Comparison of ENCODE assay signal across 8 mouse cellular contexts in the genomic region with DNA sequence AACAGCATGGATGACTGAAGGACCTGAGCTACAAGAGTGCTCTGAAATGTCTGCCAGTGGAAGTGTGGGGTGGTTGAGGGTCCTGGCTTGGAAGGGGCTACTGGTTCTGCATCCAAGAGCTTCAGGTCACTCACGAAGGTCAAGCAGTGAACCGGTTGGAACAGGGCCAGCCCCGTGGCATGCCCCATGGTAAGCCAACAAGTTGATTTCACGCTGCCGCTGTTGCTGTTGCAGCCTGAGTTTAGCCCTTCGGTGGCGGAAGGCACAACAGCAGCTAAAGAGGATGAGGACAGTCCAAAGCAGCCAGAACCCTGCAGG. TPM values are rescaled to one million over a fixed set of nuclear protein-coding genes. Genes with fewer than 3 reads are reported as not detected.
DNase-seq lines count a peak whose midpoint lies in the region; ATAC-seq and TF ChIP-seq lines count a peak whose summit lies in the region.

No protein-coding gene starts in this region.

- peak overlapping the region; percentile 87; the same call in 1 of the 2 replicates for H3K9ac ChIP-seq in embryonic facial prominence, embryonic 14.5 days (ENCODE audit: low read depth, low read length)
- H3K9ac ChIP-seq in kidney, embryonic 14.5 days (ENCODE audit: low read depth, low read length) = 0 out of 2 replicates have a peak overlapping the region, but pooled peaks have one; percentile 76
- H3K9ac ChIP-seq in midbrain, embryonic 16.5 days (ENCODE audit: low read depth, low read length) = peak overlapping the region; percentile 7; the same call in 1 of the 2 replicates

- no peaks in the 10 kb centered on the region for H3K36me3 ChIP-seq in kidney, adult 2 months (ENCODE audit: control insufficient read depth, insufficient read depth, low read length)
- H3K36me3 ChIP-seq in embryonic facial prominence, embryonic 14.5 days (ENCODE audit: control insufficient read depth, insufficient read depth, low read length) = peaks cover 32% of the 10 kb centered on the region
- H3K36me3 ChIP-seq in kidney, embryonic 14.5 days (ENCODE audit: control insufficient read depth, insufficient read depth, low read length) = peaks cover 32% of the 10 kb centered on the region
- peaks cover 15% of the 10 kb centered on the region for H3K36me3 ChIP-seq in midbrain, embryonic 16.5 days (ENCODE audit: control insufficient read depth, insufficient read depth, low read length)

- peak; percentile 38 for DNase-seq in kidney, adult 18-20 months
- DNase-seq in kidney, adult 2 months = no peak
- DNase-seq in embryonic facial prominence, embryonic 14.5 days (ENCODE audit: low spot score) = no peak
- DNase-seq in thymus, adult 18-20 months = no peak
- DNase-seq in lung, adult 2 months = no peak
- DNase-seq in urinary bladder, postnatal 10 days (ENCODE audit: low spot score) = no peak

- H3K9me3 ChIP-seq in embryonic facial prominence, embryonic 14.5 days (ENCODE audit: control insufficient read depth, low read length) = no peaks in the 10 kb centered on the region
- no peaks in the 10 kb centered on the region for H3K9me3 ChIP-seq in kidney, embryonic 14.5 days (ENCODE audit: control insufficient read depth, low read length)
- H3K9me3 ChIP-seq in midbrain, embryonic 16.5 days (replicated peaks; ENCODE audit: control insufficient read depth, low read length, poor library complexity, severe bottlenecking) = no peaks in the 10 kb centered on the region

- H3K27ac ChIP-seq in kidney, adult 2 months (ENCODE audit: insufficient read depth, low read depth, low read length) = no peak overlapping the region
- H3K27ac ChIP-seq in embryonic facial prominence, embryonic 14.5 days (replicated peaks; ENCODE audit: low read depth, low read length) = peak overlapping the region; percentile 39; the same call in 1 of the 2 replicates
- 0 out of 2 replicates have a peak overlapping the region, but pooled peaks have one; percentile 94 for H3K27ac ChIP-seq in kidney, embryonic 14.5 days (ENCODE audit: low read depth, low read length)
- H3K27ac ChIP-seq in midbrain, embryonic 16.5 days (ENCODE audit: low read length) = no peak overlapping the region

- no peak for TF ChIP-seq CTCF in kidney, adult 2 months (conservative IDR thresholded peaks at IDR 0.05; ENCODE audit: insufficient read depth, insufficient read length, low read depth, low read length)
- no peak for TF ChIP-seq CTCF in lung, adult 2 months (IDR thresholded peaks at IDR 0.05; ENCODE audit: insufficient read depth, low read length)

- peaks cover 13% of the 10 kb centered on the region; the same call in 1 of the 2 replicates for H3K4me1 ChIP-seq in kidney, adult 2 months (ENCODE audit: control insufficient read depth, insufficient read depth, low read length)
- H3K4me1 ChIP-seq in embryonic facial prominence, embryonic 14.5 days (ENCODE audit: control insufficient read depth, insufficient read depth, low read length) = peaks cover 33% of the 10 kb centered on the region
- peaks cover 44% of the 10 kb centered on the region for H3K4me1 ChIP-seq in kidney, embryonic 14.5 days (ENCODE audit: control insufficient read depth, insufficient read depth, low read length)
- peaks cover 47% of the 10 kb centered on the region for H3K4me1 ChIP-seq in midbrain, embryonic 16.5 days (ENCODE audit: control insufficient read depth, insufficient read depth, low read length)
- peaks cover 15% of the 10 kb centered on the region for H3K4me1 ChIP-seq in lung, adult 2 months (ENCODE audit: control insufficient read depth, insufficient read depth, low read length)

- no peak for ATAC-seq in embryonic facial prominence, embryonic 14.5 days (ENCODE audit: low read depth)
- no peak for ATAC-seq in kidney, embryonic 14.5 days (ENCODE audit: low FRiP score, low TSS enrichment)
- no peak for ATAC-seq in midbrain, embryonic 16.5 days

- H3K4me2 ChIP-seq in embryonic facial prominence, embryonic 14.5 days (ENCODE audit: low read depth, low read length) = peak overlapping the region; percentile 64; the same call in 1 of the 2 replicates
- peak overlapping the region; percentile 68 for H3K4me2 ChIP-seq in kidney, embryonic 14.5 days (replicated peaks; ENCODE audit: low read depth, low read length)
- H3K4me2 ChIP-seq in midbrain, embryonic 16.5 days (ENCODE audit: low read length) = peak overlapping the region; percentile 84

- H3K27me3 ChIP-seq in kidney, adult 2 months (replicated peaks; ENCODE audit: control insufficient read depth, insufficient read depth, low read length) = no peaks in the 10 kb centered on the region
- H3K27me3 ChIP-seq in embryonic facial prominence, embryonic 14.5 days (replicated peaks; ENCODE audit: control insufficient read depth, insufficient read depth, low read length) = no peaks in the 10 kb centered on the region
- H3K27me3 ChIP-seq in kidney, embryonic 14.5 days (ENCODE audit: control insufficient read depth, insufficient read depth, low read length) = no peaks in the 10 kb centered on the region
- no peaks in the 10 kb centered on the region for H3K27me3 ChIP-seq in midbrain, embryonic 16.5 days (ENCODE audit: control insufficient read depth, insufficient read depth, low read depth, low read length)

- TF ChIP-seq POLR2A in kidney, adult 2 months (IDR thresholded peaks at IDR 0.05; ENCODE audit: low read depth, low read length) = no peak
- TF ChIP-seq POLR2A in lung, adult 2 months (IDR thresholded peaks at IDR 0.05; ENCODE audit: borderline replicate concordance, extremely low read depth, low read depth, low read length) = no peak

- H3K4me3 ChIP-seq in kidney, adult 2 months (ENCODE audit: insufficient read depth, low read depth, low read length) = no peak overlapping the region
- H3K4me3 ChIP-seq in embryonic facial prominence, embryonic 14.5 days (ENCODE audit: low read depth, low read length) = peak overlapping the region; percentile 70; the same call in 1 of the 2 replicates
- H3K4me3 ChIP-seq in kidney, embryonic 14.5 days (ENCODE audit: low read length) = peak overlapping the region; percentile 70; the same call in 1 of the 2 replicates
- H3K4me3 ChIP-seq in midbrain, embryonic 16.5 days (ENCODE audit: low read depth, low read length) = peak overlapping the region; percentile 70; the same call in 1 of the 2 replicates
- no peak overlapping the region for H3K4me3 ChIP-seq in lung, adult 2 months (replicated peaks; ENCODE audit: extremely low read depth, low read depth, low read length)

- WGBS in kidney, adult 2 months = 51% methylated on average over 7 of the region's 7 CpGs
- 75% methylated on average over 7 of the region's 7 CpGs for WGBS in embryonic facial prominence, embryonic 14.5 days
- WGBS in kidney, embryonic 14.5 days = 79% methylated on average over 7 of the region's 7 CpGs
- 53% methylated on average over 7 of the region's 7 CpGs for WGBS in midbrain, embryonic 16.5 days
- WGBS in lung, adult 2 months = 72% methylated on average over 7 of the region's 7 CpGs

RNA-seq across cellular contexts. Expression of a gene that starts 1.7 kb away (rescaled TPM):
- 203 and 259 TPM in 2 replicates for polyA plus RNA-seq in kidney, adult 2 months (2012; rRNA removed)
- 61.8 and 82.1 TPM in 2 replicates for polyA plus RNA-seq in embryonic facial prominence, embryonic 14.5 days (2014; fragmentation: Nextera tagmentation; extraction: Ambion mirVana)
- 123 and 125 TPM in 2 replicates for polyA plus RNA-seq in kidney, embryonic 14.5 days (2014; fragmentation: Nextera tagmentation; extraction: Ambion mirVana)
- polyA plus RNA-seq in midbrain, embryonic 16.5 days (2015; fragmentation: Nextera tagmentation; extraction: Ambion mirVana) = 148 and 163 TPM in 2 replicates
- polyA plus RNA-seq in lung, adult 2 months (2012; rRNA removed) = 174 and 211 TPM in 2 replicates

RNA-seq across cellular contexts. Expression of a gene that starts 4.4 kb away (rescaled TPM):
- polyA plus RNA-seq in kidney, adult 2 months (2012; rRNA removed) = 35.5 and 42.3 TPM in 2 replicates
- 48.7 and 49.3 TPM in 2 replicates for polyA plus RNA-seq in embryonic facial prominence, embryonic 14.5 days (2014; fragmentation: Nextera tagmentation; extraction: Ambion mirVana)
- 37.8 and 57.4 TPM in 2 replicates for polyA plus RNA-seq in kidney, embryonic 14.5 days (2014; fragmentation: Nextera tagmentation; extraction: Ambion mirVana)
- polyA plus RNA-seq in midbrain, embryonic 16.5 days (2015; fragmentation: Nextera tagmentation; extraction: Ambion mirVana) = 20.9 and 21.6 TPM in 2 replicates
- polyA plus RNA-seq in lung, adult 2 months (2012; rRNA removed) = 40.6 and 44.1 TPM in 2 replicates

RNA-seq across cellular contexts. Expression of a gene that starts 5.5 kb away (rescaled TPM):
- 19.0 and 29.8 TPM in 2 replicates for polyA plus RNA-seq in kidney, adult 2 months (2012; rRNA removed)
- polyA plus RNA-seq in embryonic facial prominence, embryonic 14.5 days (2014; fragmentation: Nextera tagmentation; extraction: Ambion mirVana) = 13.6 and 14.1 TPM in 2 replicates
- polyA plus RNA-seq in kidney, embryonic 14.5 days (2014; fragmentation: Nextera tagmentation; extraction: Ambion mirVana) = 18.8 and 20.0 TPM in 2 replicates
- polyA plus RNA-seq in midbrain, embryonic 16.5 days (2015; fragmentation: Nextera tagmentation; extraction: Ambion mirVana) = 13.3 and 14.5 TPM in 2 replicates
- 37.0 and 63.4 TPM in 2 replicates for polyA plus RNA-seq in lung, adult 2 months (2012; rRNA removed)

RNA-seq across cellular contexts. Expression of a gene that starts 10.9 kb away (rescaled TPM):
- 91.1 and 91.7 TPM in 2 replicates for polyA plus RNA-seq in kidney, adult 2 months (2012; rRNA removed)
- polyA plus RNA-seq in embryonic facial prominence, embryonic 14.5 days (2014; fragmentation: Nextera tagmentation; extraction: Ambion mirVana) = 136 and 145 TPM in 2 replicates
- 139 and 169 TPM in 2 replicates for polyA plus RNA-seq in kidney, embryonic 14.5 days (2014; fragmentation: Nextera tagmentation; extraction: Ambion mirVana)
- 113 and 115 TPM in 2 replicates for polyA plus RNA-seq in midbrain, embryonic 16.5 days (2015; fragmentation: Nextera tagmentation; extraction: Ambion mirVana)
- polyA plus RNA-seq in lung, adult 2 months (2012; rRNA removed) = 60.3 and 68.7 TPM in 2 replicates

RNA-seq across cellular contexts. Expression of a gene that starts 15.6 kb away (rescaled TPM):
- 73.6 and 96.1 TPM in 2 replicates for polyA plus RNA-seq in kidney, adult 2 months (2012; rRNA removed)
- 25.8 and 30.4 TPM in 2 replicates for polyA plus RNA-seq in embryonic facial prominence, embryonic 14.5 days (2014; fragmentation: Nextera tagmentation; extraction: Ambion mirVana)
- polyA plus RNA-seq in kidney, embryonic 14.5 days (2014; fragmentation: Nextera tagmentation; extraction: Ambion mirVana) = 14.9 and 18.0 TPM in 2 replicates
- 10.7 TPM in 2 replicates for polyA plus RNA-seq in midbrain, embryonic 16.5 days (2015; fragmentation: Nextera tagmentation; extraction: Ambion mirVana)
- polyA plus RNA-seq in lung, adult 2 months (2012; rRNA removed) = 110 and 116 TPM in 2 replicates

Comparison
In these comparisons a context has a peak if more than half of its experiments do, and no peak if none do; other contexts are left out.
1. H3K27ac ChIP-seq: peak in embryonic facial prominence, embryonic 14.5 days (single experiment) and kidney, embryonic 14.5 days (single experiment); none in kidney, adult 2 months (single experiment) and midbrain, embryonic 16.5 days (single experiment).
2. H3K4me3 ChIP-seq: peak in embryonic facial prominence, embryonic 14.5 days (single experiment), kidney, embryonic 14.5 days (single experiment) and midbrain, embryonic 16.5 days (single experiment); none in kidney, adult 2 months (single experiment) and lung, adult 2 months (single experiment).
3. H3K9ac ChIP-seq: peak in every context shown above with its lines; median percentile 87 in embryonic facial prominence, embryonic 14.5 days; 76 in kidney, embryonic 14.5 days; 7 in midbrain, embryonic 16.5 days.
4. Peak in every context shown above with its lines, with median percentiles within 50 percentile points of each other: H3K4me2 ChIP-seq.